Mouse (Mus musculus) heart, adult 18-20 months (tissue): ENCODE measurements around the gene Gm27029. TPM values are rescaled to one million over a fixed set of nuclear protein-coding genes. Genes with fewer than 3 reads are reported as not detected.
A peak's percentile ranks its signal among the peaks of the same experiment; 100 is the strongest.
"Not testable (repeated sequence)": the region's sequence is repeated elsewhere in the genome, so short reads cannot be mapped to it uniquely, and the experiment has no call there.

ENCODE experiments used
- DNase-seq, 2 experiments: peaks; one replicate each; pipeline ENCODE4 v3.0.0; 2021 to 2022; ENCODE audit warnings: mixed read lengths in 1 of 2
- microRNA-seq, 2 experiments: library from miRNA; unstranded; fragments of <30 nt; microRNA quantifications; one replicate each; pipeline ENCODE4 v1.2.0; 2022
- total RNA-seq, 2 experiments: library from RNA; stranded (reverse); gene quantifications; 2 replicates each; pipeline ENCODE4 v1.2.3; 2021

Gm27029 gene
- total RNA-seq, 2 experiments from 2014 or later = 6.0 to 10.3 TPM

DNA sequence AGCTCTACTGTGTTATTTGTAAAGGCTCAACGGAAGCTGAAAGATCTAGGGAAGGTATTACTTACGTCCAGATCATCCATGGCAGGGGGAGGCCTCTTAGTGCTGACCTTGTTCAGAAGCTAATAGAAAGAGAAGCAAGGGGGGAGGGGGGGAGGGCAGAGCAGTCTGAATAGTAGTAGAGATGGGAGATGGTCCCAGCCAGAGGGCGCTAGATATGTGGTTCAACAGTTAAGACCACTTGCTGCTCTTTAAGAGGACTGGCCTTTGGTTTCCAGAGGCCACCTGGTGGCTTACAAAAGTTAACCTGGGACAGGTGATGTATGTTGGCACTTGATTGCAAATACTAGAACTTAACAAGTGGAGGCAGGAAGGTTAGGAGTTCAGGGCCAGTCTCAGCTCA, 5.0 kb downstream of the Gm27029 start:
- no peak for DNase-seq

DNA sequence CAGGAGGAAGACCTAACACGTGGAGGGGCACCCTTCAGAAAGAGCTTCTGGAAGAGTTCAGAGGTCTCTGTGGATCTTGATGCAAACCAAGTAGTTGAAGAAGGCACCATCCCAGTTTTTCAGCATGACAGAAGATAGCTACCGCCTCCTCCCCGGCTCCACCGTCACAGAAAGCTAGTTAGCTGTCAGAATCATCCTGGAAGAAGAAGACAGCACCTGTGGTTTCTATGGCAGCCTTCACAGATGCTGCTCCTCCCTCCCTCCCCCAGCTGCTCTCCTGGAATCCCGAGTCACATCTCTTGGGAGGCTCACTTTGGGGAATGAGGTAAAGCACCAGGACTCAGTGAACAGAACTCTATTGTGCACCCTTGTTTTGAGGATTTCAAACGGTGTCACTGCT, 5.6 kb downstream of the Gm27029 start:
- no peak for DNase-seq

DNA sequence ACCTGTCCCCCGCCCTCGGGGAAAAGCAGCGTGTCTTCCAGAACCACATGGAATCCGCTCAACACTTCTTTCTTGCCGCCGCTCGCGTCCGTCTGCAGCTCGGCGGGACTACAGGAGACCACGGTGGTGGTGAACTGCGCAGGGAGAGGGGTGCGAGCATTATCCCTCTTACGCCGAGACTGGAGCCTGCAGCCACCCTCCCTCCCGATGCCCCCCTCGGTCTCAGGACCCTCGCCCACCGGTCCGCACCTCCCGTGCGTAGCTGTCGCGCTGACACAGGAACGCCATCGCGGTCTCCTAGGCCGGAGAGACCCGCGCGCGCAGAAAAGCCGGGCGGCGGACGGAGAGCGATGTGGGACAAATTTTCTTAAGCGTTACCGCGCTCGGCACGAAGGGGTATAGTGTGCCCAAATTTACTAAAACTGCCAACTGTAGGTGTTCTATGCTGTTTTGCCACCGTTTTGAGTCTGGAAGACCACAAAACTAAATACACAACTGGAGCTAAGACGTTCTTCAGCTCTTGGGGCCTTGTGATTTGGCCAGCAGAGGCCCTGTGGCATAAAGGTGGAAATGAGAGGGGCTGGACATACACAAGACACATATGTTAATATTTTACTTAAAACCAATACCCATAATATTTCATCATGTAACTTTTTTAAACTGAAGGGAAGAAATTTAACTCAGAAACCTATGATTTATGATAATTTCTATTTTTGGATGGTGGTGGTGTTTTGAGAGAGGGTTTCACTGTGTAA, 7.3 kb downstream of the Gm27029 start, which contains the start of gene Aarsd1:
Gene Aarsd1, minus strand, starts transcription at position 515 of the 755 bp plus-strand sequence.
- DNase-seq = peak; percentile 90 to 95

DNA sequence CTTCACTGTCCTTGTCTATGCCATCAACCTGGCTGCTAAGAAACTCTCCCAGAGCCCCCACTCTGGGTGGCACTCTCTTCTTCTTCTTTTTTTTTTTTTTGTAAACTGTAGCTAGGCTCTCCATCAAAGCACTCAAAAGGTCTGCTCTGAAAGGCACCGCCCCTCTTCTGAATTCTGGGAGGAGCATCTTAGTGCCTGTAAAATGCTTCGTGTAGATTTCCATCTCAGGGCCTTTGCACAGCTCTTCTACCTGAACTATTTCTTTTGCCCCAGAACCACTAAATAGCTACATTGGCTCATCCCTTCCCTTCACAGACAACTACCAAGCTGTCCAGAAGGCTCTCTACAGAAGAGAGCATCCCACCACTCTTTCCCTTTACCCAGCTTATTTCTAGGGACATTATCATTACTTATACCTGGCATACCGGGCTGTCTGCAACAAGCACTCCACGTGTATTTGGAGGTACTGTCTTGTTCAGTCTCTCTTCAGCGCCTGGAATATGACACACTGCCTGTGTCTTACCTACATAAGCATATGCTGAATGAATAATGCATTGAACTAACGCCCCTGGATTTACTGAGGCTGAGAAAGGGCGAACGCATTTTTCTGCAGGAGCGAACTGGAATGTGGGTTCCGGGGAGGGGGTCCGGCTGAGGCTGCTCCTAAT, 8.0 kb downstream of the Gm27029 start:
- no peak for DNase-seq

DNA sequence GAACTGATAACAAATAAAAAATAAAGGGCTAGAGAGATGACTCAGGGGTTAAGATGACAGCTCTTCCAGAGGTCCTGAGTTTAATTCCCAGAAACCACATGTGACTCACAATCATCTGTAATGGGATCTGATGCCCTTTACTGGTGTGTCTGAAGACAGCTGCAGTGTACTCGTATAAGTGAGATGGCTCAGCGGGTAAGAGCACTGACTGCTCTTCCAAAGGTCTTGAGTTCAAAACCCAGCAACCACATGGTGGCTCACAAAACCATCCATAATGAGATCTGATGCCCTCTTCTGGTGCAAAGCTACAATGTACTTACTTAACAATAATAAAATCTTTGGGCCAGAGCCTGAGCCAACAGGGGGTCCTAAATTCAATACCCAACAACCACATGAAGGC, 9.3 kb downstream of the Gm27029 start:
- DNase-seq = no peak

DNA sequence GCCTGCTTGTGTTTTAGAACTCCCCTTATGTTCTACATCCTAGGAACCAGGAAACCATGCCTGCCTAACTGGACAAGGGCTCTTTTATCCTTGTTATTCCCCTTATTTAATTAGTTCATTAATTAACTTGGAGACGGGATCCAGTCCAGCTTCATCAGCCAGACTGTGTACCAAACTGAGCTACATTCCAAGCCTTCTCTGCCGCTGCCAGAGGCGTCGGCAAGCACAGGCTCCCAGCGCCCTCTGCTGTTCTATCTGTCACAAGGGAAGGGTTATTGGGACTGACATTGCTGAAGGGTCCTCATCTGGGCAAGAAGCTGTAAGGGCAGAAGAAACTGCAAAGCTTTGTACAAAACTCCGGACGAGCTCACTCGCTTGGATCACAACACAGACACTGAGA, 29.5 kb downstream of the Gm27029 start:
- DNase-seq = peak; percentile 69 to 85

DNA sequence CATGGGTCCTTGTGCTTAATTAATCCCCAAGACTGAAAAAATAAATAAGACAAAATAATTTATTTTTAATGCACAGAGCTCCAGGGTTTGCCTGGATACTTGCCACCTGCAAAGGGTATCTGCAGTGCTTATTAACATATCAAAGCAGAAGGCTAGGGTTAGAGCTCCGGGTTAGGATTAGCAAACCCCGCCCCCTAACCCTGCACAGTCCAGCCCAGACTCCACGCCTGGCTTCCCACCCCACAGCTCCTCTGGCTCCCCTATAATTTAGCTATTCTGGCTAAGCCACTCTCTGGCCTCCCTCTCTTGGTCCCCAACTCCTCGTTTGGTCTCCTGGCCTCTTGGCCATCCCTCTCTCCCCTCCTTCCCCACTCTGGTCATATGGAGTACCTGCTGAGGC, 42.8 kb downstream of the Gm27029 start:
- no peak for DNase-seq

DNA sequence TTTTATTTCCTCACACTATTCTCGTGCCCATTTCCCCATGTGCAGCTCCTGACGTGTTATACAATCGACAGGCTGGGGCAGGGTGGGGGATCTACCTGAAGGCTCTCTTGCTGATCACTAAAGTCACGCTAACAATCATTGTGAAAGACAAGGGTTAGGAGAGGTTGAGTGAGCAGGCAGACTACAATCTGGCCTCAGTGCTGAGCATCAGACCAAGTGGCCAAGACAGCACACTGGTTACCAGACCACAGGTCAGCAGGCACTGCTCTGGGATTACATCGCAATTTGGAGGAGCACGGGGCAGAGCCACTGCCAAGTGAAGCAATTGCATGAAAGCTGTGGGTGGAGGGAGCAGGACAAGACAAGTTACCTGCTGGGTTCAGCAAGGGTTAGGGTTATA, 45.7 kb downstream of the Gm27029 start:
- DNase-seq = no peak

DNA sequence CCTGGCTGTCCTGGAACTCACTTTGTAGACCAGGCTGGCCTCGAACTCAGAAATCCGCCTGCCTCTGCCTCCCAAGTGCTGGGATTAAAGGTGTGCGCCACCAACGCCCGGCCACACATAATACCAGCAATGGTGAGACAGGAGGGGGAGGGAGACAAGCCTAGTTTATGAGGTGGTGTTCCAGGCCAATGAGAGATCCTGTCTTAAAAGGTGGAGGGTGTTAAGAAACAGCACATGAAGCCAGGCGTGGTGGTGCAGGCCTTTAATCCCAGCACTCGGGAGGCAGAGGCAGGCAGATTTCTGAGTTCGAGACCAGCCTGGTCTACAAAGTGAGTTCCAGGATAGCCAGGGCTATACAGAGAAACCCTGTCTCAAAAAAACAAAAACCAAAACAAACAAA, 46.4 kb downstream of the Gm27029 start:
- not testable (repeated sequence) for DNase-seq

DNA sequence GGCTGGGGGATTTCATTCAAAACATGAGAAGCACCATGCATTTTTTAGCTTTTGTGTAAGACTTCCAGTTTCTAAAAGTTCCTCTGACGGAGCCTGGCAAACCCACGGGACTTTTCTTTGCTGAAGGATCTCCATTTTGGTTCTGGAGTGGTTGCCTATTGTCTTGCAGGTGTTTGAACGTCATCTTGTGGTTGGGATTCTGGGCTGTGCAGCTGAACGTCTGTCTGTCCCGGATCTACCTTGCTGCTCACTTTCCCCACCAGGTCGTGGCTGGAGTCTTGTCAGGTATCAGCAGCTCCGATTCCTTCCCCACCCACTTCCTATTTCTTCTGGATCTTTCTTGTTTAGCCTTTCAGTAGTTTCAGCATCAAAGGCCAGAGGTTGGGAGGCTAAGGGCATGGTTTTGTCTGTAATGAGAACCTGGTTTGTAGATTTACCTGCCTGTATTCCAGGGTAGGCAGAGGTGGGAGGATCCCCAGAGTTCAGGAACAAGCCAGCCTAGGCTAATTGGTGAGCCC, 50.1 kb downstream of the Gm27029 start:
- no peak for DNase-seq

DNA sequence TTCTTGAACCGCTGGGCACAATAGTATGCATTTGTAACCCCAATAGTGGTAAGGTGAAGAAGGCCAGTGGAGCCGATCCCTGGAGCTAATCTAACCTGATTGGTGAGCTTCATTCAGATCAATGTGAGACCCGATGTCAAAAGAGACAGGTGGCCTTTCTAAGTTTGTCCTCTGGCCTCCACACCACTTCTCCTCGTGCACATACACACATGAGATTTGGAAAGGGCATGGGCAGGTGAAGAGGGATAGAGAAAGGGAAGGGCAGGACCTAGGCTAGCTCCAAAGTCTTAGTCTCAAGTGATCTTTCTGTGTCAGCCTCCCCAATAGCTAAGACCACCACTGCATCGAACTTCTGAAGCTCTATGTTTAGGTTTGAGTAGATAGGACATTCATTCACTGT, 54.5 kb downstream of the Gm27029 start:
- no peak for DNase-seq

DNA sequence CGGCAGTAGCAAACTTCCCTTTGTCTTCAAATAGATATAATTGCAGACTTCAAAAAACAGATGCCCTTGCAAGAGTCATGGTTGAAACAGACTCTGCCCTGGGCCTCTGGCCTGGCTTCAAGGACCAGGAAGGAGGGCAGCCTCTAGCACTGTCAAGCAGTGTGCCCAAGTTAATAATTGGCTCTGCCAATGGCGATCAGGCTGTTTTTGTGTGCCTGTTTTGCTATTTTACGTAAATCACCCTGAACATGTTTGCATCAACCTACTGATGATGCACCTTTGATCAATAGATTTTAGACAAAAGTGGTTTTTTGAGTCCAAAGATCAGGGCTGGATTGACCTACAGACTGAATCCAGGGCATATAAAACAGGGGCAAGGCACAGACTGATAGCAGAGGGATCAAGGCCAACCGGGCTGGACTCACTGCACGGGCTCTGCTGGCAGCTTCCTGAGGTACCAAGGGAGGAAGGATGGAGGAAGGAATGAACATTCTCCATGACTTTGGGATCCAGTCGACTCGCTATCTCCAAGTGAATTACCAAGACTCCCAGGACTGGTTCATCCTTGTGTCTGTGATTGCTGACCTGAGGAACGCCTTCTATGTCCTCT, 57.2 kb downstream of the Gm27029 start, which contains the start of gene G6pc:
Gene G6pc, plus strand, starts transcription at position 236 of the 610 bp plus-strand sequence.
- DNase-seq = no peak

DNA sequence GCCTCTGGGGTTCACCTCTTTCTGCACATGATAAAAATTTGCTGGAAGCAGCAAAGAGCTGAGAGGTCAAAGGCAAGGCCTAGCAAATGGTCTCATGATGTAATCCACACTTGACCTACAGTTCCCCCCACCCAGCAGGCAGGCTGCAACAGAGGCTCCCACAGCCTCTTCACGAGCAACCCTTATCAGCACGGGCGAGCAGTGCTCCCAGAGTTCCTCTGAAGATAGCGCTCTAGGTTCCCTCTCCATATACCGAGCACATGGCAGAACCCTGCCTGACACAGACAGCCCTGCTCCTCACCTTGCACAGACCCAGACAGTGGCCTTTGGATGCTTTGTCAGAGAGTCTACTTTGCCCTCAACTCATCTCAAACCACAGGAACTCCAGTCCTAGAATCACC, 60.1 kb downstream of the Gm27029 start:
- no peak for DNase-seq

DNA sequence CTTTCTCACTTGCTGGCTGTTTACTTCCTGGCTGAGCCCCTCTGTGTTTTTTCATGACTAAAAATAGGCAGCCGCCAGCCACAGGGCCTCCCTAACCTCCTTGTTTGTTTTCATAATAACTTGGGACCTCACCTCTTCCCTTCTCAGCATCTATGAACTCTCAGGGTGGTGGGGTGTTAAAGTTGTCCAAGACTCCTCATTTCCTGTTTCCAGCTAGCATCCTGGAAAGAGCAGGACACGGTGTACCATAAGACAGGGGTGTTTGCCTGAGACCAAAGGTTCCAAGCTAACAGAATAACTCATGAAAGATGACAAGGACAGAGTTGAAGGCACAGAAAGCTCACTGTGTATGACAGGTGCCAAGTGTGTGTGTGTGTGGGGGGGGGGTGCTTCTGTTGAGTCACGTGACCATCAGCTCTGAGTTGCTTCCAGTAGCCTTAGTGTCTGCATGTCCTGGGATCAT, 63.9 kb downstream of the Gm27029 start:
- peak; percentile 40 to 65 for DNase-seq

DNA sequence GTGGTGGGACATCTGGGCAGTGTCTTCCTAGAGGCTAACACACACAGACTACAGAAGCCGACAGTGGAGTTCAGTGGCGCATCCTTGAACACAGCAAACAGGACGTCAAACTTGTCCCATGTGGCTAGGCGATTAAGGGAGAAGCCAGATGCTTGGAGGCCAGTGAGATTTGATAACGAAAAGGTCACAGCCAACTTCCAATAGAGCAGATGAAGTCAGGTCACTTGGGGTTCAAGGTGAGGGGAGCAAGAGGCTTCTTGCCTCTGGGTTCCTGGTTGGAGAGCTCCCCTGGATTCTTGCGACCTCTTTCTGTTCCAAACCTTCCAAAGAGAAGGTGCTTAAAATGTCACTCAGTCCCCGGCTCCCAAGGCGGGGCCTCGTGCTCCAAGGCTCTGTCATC, 64.8 kb downstream of the Gm27029 start:
- DNase-seq = peak; percentile 28 to 35

DNA sequence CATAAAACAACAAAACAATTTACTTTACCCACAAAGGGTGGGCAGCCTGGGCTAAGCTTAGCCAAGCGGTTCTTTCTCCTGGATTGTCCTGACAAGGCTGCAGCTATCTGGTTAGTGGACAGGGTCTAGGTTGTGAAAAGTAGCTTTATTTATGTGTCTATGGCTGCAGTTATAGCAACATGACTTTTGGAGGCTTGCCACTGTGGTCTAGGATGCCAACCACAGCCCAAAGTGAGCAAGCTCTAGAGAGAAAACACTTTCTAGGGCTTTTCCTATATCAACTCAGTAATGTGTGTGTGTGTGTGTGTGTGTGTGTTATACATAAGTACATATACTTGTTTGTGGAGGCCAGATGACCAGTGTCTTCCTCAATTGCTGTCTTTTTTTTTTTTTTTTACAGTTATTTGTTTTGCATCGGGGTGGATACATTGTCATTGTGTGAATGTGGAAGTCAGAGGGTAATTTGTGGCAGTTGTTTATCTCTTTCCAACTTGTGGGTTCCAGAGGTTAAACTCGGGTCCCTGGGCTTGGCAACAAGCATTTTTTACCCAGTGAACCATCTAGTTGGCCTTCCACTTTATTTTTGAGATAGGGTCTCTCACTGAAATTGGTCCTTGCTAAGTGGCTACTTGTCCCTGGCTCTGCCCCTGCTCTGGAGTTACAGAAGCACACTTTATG, 67.0 kb downstream of the Gm27029 start:
- no peak for DNase-seq

Small RNA genes lying within 50 kb of the gene (microRNA-seq; reads per million reads assigned to microRNA genes)
- 3.8 to 4.6 reads per million in 2 experiments for gene Mir6929

Other genes with a start within 250 kb of the Gm27029 start
- gene Ccr10, start 249.4 kb downstream of the Gm27029 start, total RNA-seq = not detected
- gene Ezh1, start 198.3 kb downstream of the Gm27029 start, total RNA-seq = 10 to 100 TPM; 29.8 to 36.4 TPM
- 100 to 1,000 TPM in 1 of 2 experiments, 10 to 100 TPM in 1; 74.7 to 100 TPM for gene Ramp2, start 178.8 kb downstream of the Gm27029 start, total RNA-seq
- gene Vps25, start 171.1 kb downstream of the Gm27029 start, total RNA-seq = 100 to 1,000 TPM in 1 of 2 experiments, 10 to 100 TPM in 1; 87.3 to 107 TPM
- gene Wnk4, start 164.2 kb downstream of the Gm27029 start, total RNA-seq = 10 to 100 TPM in 1 of 2 experiments, 1 to 10 TPM in 1; 9.4 to 12.9 TPM
- under 1 TPM; 0.15 to 0.23 TPM for gene Cntd1, start 145.8 kb downstream of the Gm27029 start, total RNA-seq
- gene Coa3, start 145.7 kb downstream of the Gm27029 start, total RNA-seq = 100 to 1,000 TPM in 1 of 2 experiments, 10 to 100 TPM in 1; 98.3 to 108 TPM
- 10 to 100 TPM; 85.4 to 96.5 TPM for gene Becn1, start 122.5 kb downstream of the Gm27029 start, total RNA-seq
- 10 to 100 TPM; 65.0 to 86.3 TPM for gene Psme3, start 108.6 kb downstream of the Gm27029 start, total RNA-seq
- gene Aoc2, start 99.7 kb downstream of the Gm27029 start, total RNA-seq = 1 to 10 TPM; 1.2 to 2.2 TPM
- gene Aoc3, start 94.2 kb downstream of the Gm27029 start, total RNA-seq = 10 to 100 TPM; 10.5 to 16.6 TPM
- not detected for gene G6pc, start 57.2 kb downstream of the Gm27029 start, total RNA-seq
- 10 to 100 TPM; 18.5 to 22.9 TPM for gene Aarsd1, start 7.2 kb downstream of the Gm27029 start, total RNA-seq
- gene Rundc1, start 289 bp upstream of the Gm27029 start, total RNA-seq = 10 to 100 TPM; 11.0 to 11.2 TPM
- gene Ptges3l, start 537 bp upstream of the Gm27029 start, total RNA-seq = 10 to 100 TPM; 52.7 to 61.5 TPM
- gene Rpl27, start 17.5 kb upstream of the Gm27029 start, total RNA-seq = 10 to 100 TPM; 45.0 to 48.0 TPM
- gene Ifi35, start 23.6 kb upstream of the Gm27029 start, total RNA-seq = 10 to 100 TPM; 14.0 to 16.2 TPM
- gene Rnd2, start 40.2 kb upstream of the Gm27029 start, total RNA-seq = 1 to 10 TPM; 5.1 to 6.2 TPM
- 10 to 100 TPM; 23.7 to 24.6 TPM for gene Vat1, start 41.4 kb upstream of the Gm27029 start, total RNA-seq
- under 1 TPM; 0.27 to 0.31 TPM for gene Brca1, start 127.2 kb upstream of the Gm27029 start, total RNA-seq
- gene Nbr1, start 127.4 kb upstream of the Gm27029 start, total RNA-seq = 100 to 1,000 TPM in 1 of 2 experiments, 10 to 100 TPM in 1; 94.7 to 131 TPM
- 1 to 10 TPM; 3.2 to 5.9 TPM for gene Tmem106a, start 157.4 kb upstream of the Gm27029 start, total RNA-seq
- not detected for gene Gm11634, start 174.5 kb upstream of the Gm27029 start, total RNA-seq
- 10 to 100 TPM; 43.7 to 52.3 TPM for gene Rdm1, start 202.4 kb upstream of the Gm27029 start, total RNA-seq
- gene Arl4d, start 240.7 kb upstream of the Gm27029 start, total RNA-seq = 10 to 100 TPM; 19.6 to 22.5 TPM